Mouse (Mus musculus) NIH3T3 (cell line): ENCODE data around the gene Sox5.
"Not testable (repeated sequence)": the region's sequence is repeated elsewhere in the genome, so short reads cannot be mapped to it uniquely, and the experiment has no call there.

ENCODE experiments used
- DNase-seq: peaks from one replicate; pipeline ENCODE4 v3.0.0-alpha.2; 2012; ENCODE audit warnings: low read depth

The Sox5 gene

GRCm38 (mm10) chr6:144282756-144283155, 499.0 kb downstream of the Sox5 start:
- DNase-seq = no peak

GRCm38 (mm10) chr6:144281661-144282060, 500.1 kb downstream of the Sox5 start:
- DNase-seq = peak; percentile 46

GRCm38 (mm10) chr6:144278505-144279053, 503.2 kb downstream of the Sox5 start:
- DNase-seq = no peak

GRCm38 (mm10) chr6:144273425-144273824, 508.4 kb downstream of the Sox5 start:
- DNase-seq = not testable (repeated sequence)

- no peak for DNase-seq
Observed at GRCm38 (mm10) chr6:144271326-144271725, 510.5 kb downstream of the Sox5 start.

GRCm38 (mm10) chr6:144270306-144270705, 511.5 kb downstream of the Sox5 start:
- no peak for DNase-seq

- DNase-seq = no peak
Observed at GRCm38 (mm10) chr6:144269666-144270065, 512.1 kb downstream of the Sox5 start.

GRCm38 (mm10) chr6:144265752-144266151, 516.0 kb downstream of the Sox5 start:
- no peak for DNase-seq

GRCm38 (mm10) chr6:144265004-144265403, 516.8 kb downstream of the Sox5 start:
- DNase-seq = no peak

GRCm38 (mm10) chr6:144264320-144264915, 517.4 kb downstream of the Sox5 start:
- DNase-seq = peak; percentile 32

- no peak for DNase-seq
Observed at GRCm38 (mm10) chr6:144256500-144256899, 525.3 kb downstream of the Sox5 start.

- no peak for DNase-seq
Observed at GRCm38 (mm10) chr6:144252191-144252718, 529.5 kb downstream of the Sox5 start.

GRCm38 (mm10) chr6:144251222-144252170, 530.3 kb downstream of the Sox5 start:
- DNase-seq = no peak

GRCm38 (mm10) chr6:144250625-144251181, 531.1 kb downstream of the Sox5 start:
- DNase-seq = no peak

- DNase-seq = no peak
Observed at GRCm38 (mm10) chr6:144236581-144236980, 545.2 kb downstream of the Sox5 start.

GRCm38 (mm10) chr6:144203970-144204369, 577.8 kb downstream of the Sox5 start:
- DNase-seq = no peak

GRCm38 (mm10) chr6:144203013-144203412, 578.8 kb downstream of the Sox5 start:
- no peak for DNase-seq

GRCm38 (mm10) chr6:144201402-144202040, 580.3 kb downstream of the Sox5 start:
- no peak for DNase-seq

- no peak for DNase-seq
Observed at GRCm38 (mm10) chr6:144197209-144198119, 584.3 kb downstream of the Sox5 start.

GRCm38 (mm10) chr6:144195934-144196333, 585.8 kb downstream of the Sox5 start:
- no peak for DNase-seq

GRCm38 (mm10) chr6:144183087-144183486, 598.7 kb downstream of the Sox5 start:
- no peak for DNase-seq
